Mouse (Mus musculus) lung, postnatal 36 days (tissue): ENCODE data around the gene Emc4.

ENCODE experiments used
- DNase-seq: peaks from one replicate; pipeline ENCODE4 v3.0.0; 2022; ENCODE audit warnings: mixed read lengths

The Emc4 gene

GRCm38 (mm10) chr2:112367726-112368673 is at the start of gene Emc4:
Gene Emc4 (minus strand): TSS chr2:112368027.
- DNase-seq = peak; percentile 95

- no peak for DNase-seq
Measured at GRCm38 (mm10) chr2:112407030-112407429, 39.2 kb upstream of the Emc4 start.

GRCm38 (mm10) chr2:112396649-112397048 is 28.8 kb upstream of the Emc4 start:
- peak; percentile 42 for DNase-seq

- DNase-seq = no peak
Measured at GRCm38 (mm10) chr2:112393958-112394357, 26.1 kb upstream of the Emc4 start.

- DNase-seq = no peak
Measured at GRCm38 (mm10) chr2:112392689-112393088, 24.9 kb upstream of the Emc4 start.

- DNase-seq = no peak
Measured at GRCm38 (mm10) chr2:112391346-112392000, 23.6 kb upstream of the Emc4 start.

GRCm38 (mm10) chr2:112390843-112391242 is 23.0 kb upstream of the Emc4 start:
- DNase-seq = no peak

- DNase-seq = no peak
Measured at GRCm38 (mm10) chr2:112381219-112381618, 13.4 kb upstream of the Emc4 start.

- no peak for DNase-seq
Measured at GRCm38 (mm10) chr2:112380131-112380530, 12.3 kb upstream of the Emc4 start.

GRCm38 (mm10) chr2:112378973-112379898 is 11.4 kb upstream of the Emc4 start, which contains the start of gene Katnbl1:
Gene Katnbl1 (plus strand): TSS chr2:112379211.
- peak; percentile 95 for DNase-seq

- peak; percentile 34 for DNase-seq
Measured at GRCm38 (mm10) chr2:112374610-112375009, 6.8 kb upstream of the Emc4 start.

- DNase-seq = peak; percentile 70
Measured at GRCm38 (mm10) chr2:112373141-112373540, 5.3 kb upstream of the Emc4 start.

GRCm38 (mm10) chr2:112369941-112370340 is 2.1 kb upstream of the Emc4 start:
- no peak for DNase-seq

- no peak for DNase-seq
Measured at GRCm38 (mm10) chr2:112367222-112367621, 605 bp downstream of the Emc4 start.

- DNase-seq = no peak
Measured at GRCm38 (mm10) chr2:112360781-112361169, 7.1 kb downstream of the Emc4 start.

GRCm38 (mm10) chr2:112360012-112360780 is 7.6 kb downstream of the Emc4 start:
- DNase-seq = no peak

- DNase-seq = peak; percentile 71
Measured at GRCm38 (mm10) chr2:112359611-112360010, 8.2 kb downstream of the Emc4 start.

- no peak for DNase-seq
Measured at GRCm38 (mm10) chr2:112353685-112354455, 14.0 kb downstream of the Emc4 start.

- no peak for DNase-seq
Measured at GRCm38 (mm10) chr2:112348246-112348645, 19.6 kb downstream of the Emc4 start.

GRCm38 (mm10) chr2:112341117-112341516 is 26.7 kb downstream of the Emc4 start:
- no peak for DNase-seq

- peak; percentile 45 for DNase-seq
Measured at GRCm38 (mm10) chr2:112339736-112340135, 28.1 kb downstream of the Emc4 start.
